Mouse (Mus musculus): ENCODE data around the gene Atp2a3.

DNA sequence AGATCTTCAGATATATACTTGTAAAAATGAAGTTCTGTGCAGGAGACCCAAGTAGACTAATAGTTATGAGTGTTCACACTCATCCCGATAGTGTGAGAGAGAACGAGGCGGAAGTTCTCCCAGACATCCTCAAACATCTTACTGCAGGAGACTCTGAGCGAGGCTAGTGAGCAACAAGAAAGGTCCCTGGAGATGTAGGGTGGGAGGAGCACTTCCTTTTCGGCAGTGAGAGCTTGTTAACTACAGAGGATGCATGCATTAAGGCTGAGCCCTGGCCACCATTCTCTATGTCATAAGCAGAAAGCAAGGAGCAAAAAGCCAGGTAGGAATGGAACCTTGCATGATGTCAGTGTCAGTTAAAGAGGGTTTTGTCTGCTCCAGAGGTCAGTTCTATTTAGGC is 26.3 kb downstream of the Atp2a3 start:
- no peak for TF ChIP-seq TAL1 (IDR thresholded peaks at IDR 0.05; ENCODE audit: low read length)
- TF ChIP-seq GATA1 (IDR thresholded peaks at IDR 0.05; ENCODE audit: low read length): no peak

Measured in erythroblast, embryonic 14.5 days (primary cell).